Mouse (Mus musculus) megakaryocyte, embryonic 14.5 days (primary cell): ENCODE data around the gene Ell. TPM values are rescaled to one million over a fixed set of nuclear protein-coding genes. Genes with fewer than 3 reads are reported as not detected.

ENCODE experiments used
- H3K27me3 ChIP-seq: replicated peaks from 2 replicates; pipeline ENCODE3; 2012; ENCODE audit warnings: inconsistent platforms
- H3K36me3 ChIP-seq: replicated peaks from 2 replicates; pipeline ENCODE3; 2012; ENCODE audit warnings: low read length, inconsistent platforms, mixed read lengths
- H3K4me1 ChIP-seq: 2 replicates; pipeline ENCODE4 v1.6.1; 2012; ENCODE audit warnings: inconsistent platforms
- H3K4me3 ChIP-seq: replicated peaks from 2 replicates; pipeline ENCODE3; 2012; ENCODE audit warnings: moderate library complexity, mild to moderate bottlenecking, inconsistent platforms
- H3K9me3 ChIP-seq: 2 replicates; pipeline ENCODE4 v1.6.1; 2012; ENCODE audit warnings: inconsistent platforms
- FLI1 ChIP-seq: IDR thresholded peaks from 2 replicates; pipeline ENCODE4 v1.6.1; 2012; ENCODE audit warnings: low read length, inconsistent platforms, mixed read lengths
- GATA1 ChIP-seq: IDR thresholded peaks from 3 replicates; pipeline ENCODE4 v1.6.1; 2012; ENCODE audit warnings: mixed read lengths, low read length, inconsistent platforms, borderline replicate concordance
- polyA plus RNA-seq: library from polyadenylated mRNA; stranded (reverse); fragments of >175 nt; gene quantifications from 2 replicates; pipeline ENCODE4 v1.2.3, GENCODE M21; 2012; ENCODE audit warnings: low replicate concordance; ENCODE audit not compliant: insufficient read depth

Ell gene
- polyA plus RNA-seq, 1 experiment = 58.8 TPM

GRCm38 (mm10) chr8:70597417-70598272, 58.4 kb downstream of the Ell start:
- Histone ChIP-seq H3K4me3 (no peak overlapping the region), H3K9me3 (peaks cover 6% of the 10 kb centered on the region), H3K4me1 (peaks cover 82% of the 10 kb centered on the region), H3K36me3 (peaks cover 85% of the 10 kb centered on the region), H3K27me3 (no peaks in the 10 kb centered on the region)
- TF ChIP-seq FLI1 (no peak), GATA1 (no peak)

DNA sequence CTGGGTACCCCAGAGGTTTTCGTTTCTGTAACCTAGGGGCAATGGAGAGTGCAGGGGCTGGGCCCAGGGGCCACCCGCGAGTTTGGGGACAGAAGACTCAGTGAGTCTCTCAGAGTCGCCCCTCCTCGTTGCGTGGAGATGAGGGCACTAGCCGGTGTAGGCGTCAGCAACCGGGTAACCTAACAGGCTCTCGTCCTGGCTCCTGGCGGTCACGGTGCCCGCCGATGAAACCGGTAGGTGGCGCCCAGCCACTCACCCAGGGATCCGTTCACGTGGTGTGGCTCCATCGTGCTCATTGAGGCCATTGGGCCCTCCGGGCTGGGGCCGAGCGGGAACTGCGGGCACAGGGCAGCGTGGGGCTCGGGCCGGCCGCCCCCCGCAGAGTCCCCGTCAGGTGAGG, 59.0 kb downstream of the Ell start:
- TF ChIP-seq GATA1 (no peak), FLI1 (no peak)
- H3K9me3 ChIP-seq = peaks cover 6% of the 10 kb centered on the region
- peaks cover 83% of the 10 kb centered on the region for H3K4me1 ChIP-seq
- H3K27me3 ChIP-seq = no peaks in the 10 kb centered on the region
- peaks cover 85% of the 10 kb centered on the region for H3K36me3 ChIP-seq
- H3K4me3 ChIP-seq = no peak overlapping the region

DNA sequence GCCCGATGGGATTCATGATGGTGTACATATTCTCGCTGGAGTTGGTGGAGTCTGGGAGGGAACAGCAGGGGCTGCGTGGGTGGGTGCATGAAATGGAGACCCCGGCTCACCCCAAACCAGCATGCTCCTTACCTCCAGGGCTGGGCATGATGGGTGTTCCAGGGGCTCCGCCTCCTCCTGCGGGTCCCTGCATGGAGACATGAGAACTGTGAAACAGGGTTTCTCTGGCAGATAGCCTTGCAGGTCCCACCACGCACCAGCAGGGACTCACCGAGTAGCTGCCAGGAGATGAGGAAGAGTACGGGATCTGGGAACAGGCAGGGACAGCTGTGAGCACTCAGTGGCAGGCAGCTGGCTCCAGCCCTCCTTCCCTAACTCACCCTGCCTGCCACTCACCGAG, 59.5 kb downstream of the Ell start:
- Histone ChIP-seq H3K36me3 (peaks cover 87% of the 10 kb centered on the region), H3K4me1 (peaks cover 83% of the 10 kb centered on the region), H3K9me3 (peaks cover 6% of the 10 kb centered on the region), H3K4me3 (peak overlapping the region; percentile 18), H3K27me3 (no peaks in the 10 kb centered on the region)
- TF ChIP-seq FLI1 = no peak
- no peak for TF ChIP-seq GATA1

GRCm38 (mm10) chr8:70599507-70600290, 60.4 kb downstream of the Ell start:
- no peak for TF ChIP-seq FLI1
- TF ChIP-seq GATA1 = no peak
- H3K36me3 ChIP-seq = peaks cover 97% of the 10 kb centered on the region
- no peaks in the 10 kb centered on the region for H3K27me3 ChIP-seq
- H3K9me3 ChIP-seq = peaks cover 6% of the 10 kb centered on the region
- H3K4me3 ChIP-seq = no peak overlapping the region
- peaks cover 83% of the 10 kb centered on the region for H3K4me1 ChIP-seq

DNA sequence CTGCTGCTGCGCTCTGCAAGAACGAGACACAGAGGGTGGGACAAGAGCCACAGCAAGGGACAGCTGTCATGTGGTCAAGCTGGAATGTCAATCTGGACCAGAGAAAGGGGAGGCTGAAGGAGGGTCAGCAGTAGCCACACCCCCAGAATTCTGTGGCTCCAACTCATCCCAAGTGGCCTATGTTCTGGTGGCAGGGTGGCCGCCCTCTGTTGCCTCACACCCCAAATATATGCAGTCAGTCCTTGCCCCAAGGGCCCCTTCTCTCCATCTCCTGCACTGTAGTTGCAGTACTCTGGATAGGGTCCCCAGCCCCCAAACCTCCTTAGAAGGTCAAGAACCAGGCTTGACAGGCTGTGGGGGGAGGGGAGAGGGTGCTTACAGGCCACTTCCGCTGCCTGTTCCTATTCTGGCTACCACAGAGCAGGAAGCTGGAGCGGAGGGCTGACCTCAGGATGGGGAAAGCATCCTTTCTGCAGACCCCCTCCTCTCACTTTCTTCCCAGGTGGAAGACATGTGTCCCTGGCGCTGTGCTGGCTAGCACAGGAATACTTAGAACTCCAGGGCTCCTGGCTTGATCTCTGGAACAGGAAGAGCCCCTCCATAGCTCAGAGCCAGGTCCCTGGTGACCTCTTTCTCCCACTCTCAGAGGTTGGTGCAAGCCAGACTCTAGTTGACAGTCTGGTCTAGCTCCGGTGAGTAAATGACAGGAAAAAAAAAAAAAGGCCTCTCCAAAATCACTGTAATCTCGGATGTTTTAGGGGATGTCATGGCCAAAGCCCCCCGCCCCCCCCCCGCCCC, 61.4 kb downstream of the Ell start:
- TF ChIP-seq GATA1 (no peak), FLI1 (no peak)
- no peaks in the 10 kb centered on the region for H3K27me3 ChIP-seq
- peaks cover 97% of the 10 kb centered on the region for H3K36me3 ChIP-seq
- peak overlapping the region; percentile 62 for H3K4me3 ChIP-seq
- peaks cover 83% of the 10 kb centered on the region for H3K4me1 ChIP-seq
- H3K9me3 ChIP-seq = peaks cover 6% of the 10 kb centered on the region

- TF ChIP-seq FLI1 (no peak), GATA1 (no peak)
- Histone ChIP-seq H3K4me3 (peak overlapping the region; percentile 46), H3K36me3 (peaks cover 97% of the 10 kb centered on the region), H3K9me3 (peaks cover 6% of the 10 kb centered on the region), H3K4me1 (peaks cover 83% of the 10 kb centered on the region), H3K27me3 (no peaks in the 10 kb centered on the region)
Observed at GRCm38 (mm10) chr8:70601271-70601649, 62.0 kb downstream of the Ell start.

DNA sequence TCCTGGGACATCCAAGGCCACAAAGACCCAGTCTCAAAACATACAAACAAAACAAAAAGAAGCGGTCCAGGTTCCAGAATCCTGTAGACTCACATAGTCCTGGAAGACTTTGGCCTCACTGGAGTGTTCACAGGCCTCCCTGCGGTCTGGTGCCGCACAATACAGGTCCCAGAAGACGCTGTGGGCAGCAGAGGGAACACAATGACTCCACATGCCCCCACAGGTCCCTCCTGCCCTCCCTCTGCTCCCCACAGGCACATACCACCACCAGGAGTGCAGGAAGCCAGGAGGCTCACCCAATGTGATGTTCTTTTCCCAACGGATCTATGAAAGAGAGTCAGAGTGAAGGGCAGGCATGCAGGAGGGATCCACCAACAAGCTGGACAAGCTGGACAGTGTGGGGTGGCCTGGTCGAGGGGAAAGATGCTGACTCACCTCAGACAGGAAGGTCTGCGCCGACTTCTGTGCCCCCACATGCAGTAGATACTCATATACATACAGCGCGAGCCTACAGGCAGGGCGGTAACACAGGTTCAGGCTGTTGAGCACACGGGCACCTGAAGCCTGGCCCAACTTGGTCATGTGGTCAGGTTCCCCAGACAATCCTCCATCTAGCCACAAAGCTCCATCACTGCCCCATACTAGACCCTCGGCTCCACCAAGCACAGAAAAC, 63.0 kb downstream of the Ell start:
- Histone ChIP-seq H3K4me3 (peak overlapping the region; percentile 58), H3K36me3 (peaks cover 91% of the 10 kb centered on the region), H3K9me3 (peaks cover 6% of the 10 kb centered on the region), H3K27me3 (no peaks in the 10 kb centered on the region), H3K4me1 (peaks cover 84% of the 10 kb centered on the region)
- no peak for TF ChIP-seq FLI1
- TF ChIP-seq GATA1 = no peak

GRCm38 (mm10) chr8:70604558-70604957, 65.3 kb downstream of the Ell start:
- peak overlapping the region; percentile 59 for H3K4me3 ChIP-seq
- TF ChIP-seq GATA1 (no peak), FLI1 (no peak)
- H3K4me1 ChIP-seq = peaks cover 96% of the 10 kb centered on the region
- H3K9me3 ChIP-seq = peaks cover 6% of the 10 kb centered on the region
- H3K27me3 ChIP-seq = no peaks in the 10 kb centered on the region
- peaks cover 68% of the 10 kb centered on the region for H3K36me3 ChIP-seq

DNA sequence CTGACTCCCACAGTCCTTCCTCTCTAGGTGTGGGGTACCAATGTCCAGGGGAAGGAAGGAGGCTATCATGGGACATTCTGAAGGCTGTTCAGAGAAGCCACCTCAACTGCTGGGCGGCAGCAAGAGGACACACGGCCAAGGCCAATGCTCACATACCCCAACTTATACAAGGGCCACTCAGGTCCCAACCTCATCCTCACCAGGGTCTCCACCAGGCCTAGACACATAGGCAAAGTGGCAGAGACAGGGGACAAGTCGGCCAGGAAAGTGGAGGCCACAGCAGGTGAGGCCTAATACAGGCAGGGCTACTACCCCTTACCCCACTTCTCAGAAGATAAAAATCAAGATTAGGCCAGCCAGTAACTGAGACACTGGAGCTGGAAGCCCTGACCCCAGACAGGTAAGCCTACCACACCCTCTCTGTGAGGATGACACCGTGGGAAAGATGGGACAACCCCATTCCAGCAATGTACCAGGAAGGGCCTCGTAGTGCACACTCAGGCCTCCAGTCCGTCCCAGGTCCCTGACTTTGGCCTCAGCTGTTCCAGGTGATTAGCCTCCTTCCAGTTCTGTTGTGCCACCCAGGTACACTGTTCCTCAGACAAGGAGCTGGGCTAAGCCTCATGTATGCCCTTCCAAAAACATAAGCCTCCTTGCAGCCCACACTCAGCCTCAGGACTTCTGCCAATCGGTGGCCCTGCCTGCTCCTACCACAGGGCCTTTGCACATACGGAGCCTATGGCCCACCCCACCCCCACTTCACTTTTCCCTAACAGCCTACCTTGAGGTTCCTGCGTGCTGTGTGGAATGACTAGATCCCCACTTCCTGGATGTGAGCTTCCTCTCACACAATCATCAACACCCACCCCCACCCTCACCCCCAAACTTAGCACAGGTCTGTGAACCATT, 66.9 kb downstream of the Ell start:
- Histone ChIP-seq H3K27me3 (no peaks in the 10 kb centered on the region), H3K9me3 (peaks cover 6% of the 10 kb centered on the region), H3K4me1 (peaks cover 90% of the 10 kb centered on the region), H3K4me3 (peak overlapping the region; percentile 95), H3K36me3 (peaks cover 53% of the 10 kb centered on the region)
- TF ChIP-seq FLI1 (no peak), GATA1 (no peak)
